Mouse (Mus musculus) C2C12 (cell line): ENCODE results near the gene Tmem45b.

Source experiments
- CTCF ChIP-seq: IDR thresholded peaks from one replicate; pipeline ENCODE4 v1.5.1; 2011; ENCODE audit not compliant: control insufficient read depth, insufficient read depth, insufficient read length
- MAX ChIP-seq: IDR thresholded peaks from one replicate; pipeline ENCODE4 v1.6.1; 2011; ENCODE audit warnings: mild to moderate bottlenecking, control low read depth
- MYOD1 ChIP-seq: IDR thresholded peaks from one replicate; pipeline ENCODE4 v1.6.1; 2011; ENCODE audit warnings: low read depth; ENCODE audit not compliant: control insufficient read depth, insufficient read length
- MYOG ChIP-seq: IDR thresholded peaks from one replicate; pipeline ENCODE4 v1.6.1; 2011; ENCODE audit not compliant: control insufficient read depth, insufficient read length; ENCODE audit errors: extremely low read depth
- USF1 ChIP-seq: IDR thresholded peaks from one replicate; pipeline ENCODE4 v1.6.1; 2011; ENCODE audit warnings: low read depth, mild to moderate bottlenecking, control low read depth, moderate library complexity

DNA sequence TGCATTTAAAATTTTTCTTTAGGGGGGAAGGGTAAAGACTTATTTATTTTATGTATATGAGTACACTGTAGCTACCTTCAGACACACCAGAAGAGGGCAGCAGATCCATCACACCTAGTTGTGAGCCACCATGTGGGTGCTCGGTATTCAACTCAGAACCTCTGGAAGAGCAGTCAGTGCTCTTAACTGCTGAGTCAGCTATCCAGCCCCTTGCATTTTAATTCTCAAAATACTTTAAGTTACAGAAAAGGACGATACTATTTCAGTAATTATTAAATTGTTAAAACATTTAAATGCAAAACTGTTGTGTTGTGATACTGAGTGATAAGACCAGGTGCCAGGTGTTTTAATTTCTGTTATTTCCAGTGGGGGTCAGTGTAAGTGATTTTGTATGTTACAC is 60.0 kb downstream of the Tmem45b start:
- TF ChIP-seq CTCF (no peak), MYOG (no peak), MAX (no peak), USF1 (no peak), MYOD1 (no peak)
